Mouse (Mus musculus) 416B (cell line): Measurements from ENCODE around the gene Atp6v1g3.

Source experiments
- DNase-seq: peaks from one replicate; pipeline ENCODE4 v3.0.0; 2011; ENCODE audit warnings: low read depth

Atp6v1g3 gene

DNA sequence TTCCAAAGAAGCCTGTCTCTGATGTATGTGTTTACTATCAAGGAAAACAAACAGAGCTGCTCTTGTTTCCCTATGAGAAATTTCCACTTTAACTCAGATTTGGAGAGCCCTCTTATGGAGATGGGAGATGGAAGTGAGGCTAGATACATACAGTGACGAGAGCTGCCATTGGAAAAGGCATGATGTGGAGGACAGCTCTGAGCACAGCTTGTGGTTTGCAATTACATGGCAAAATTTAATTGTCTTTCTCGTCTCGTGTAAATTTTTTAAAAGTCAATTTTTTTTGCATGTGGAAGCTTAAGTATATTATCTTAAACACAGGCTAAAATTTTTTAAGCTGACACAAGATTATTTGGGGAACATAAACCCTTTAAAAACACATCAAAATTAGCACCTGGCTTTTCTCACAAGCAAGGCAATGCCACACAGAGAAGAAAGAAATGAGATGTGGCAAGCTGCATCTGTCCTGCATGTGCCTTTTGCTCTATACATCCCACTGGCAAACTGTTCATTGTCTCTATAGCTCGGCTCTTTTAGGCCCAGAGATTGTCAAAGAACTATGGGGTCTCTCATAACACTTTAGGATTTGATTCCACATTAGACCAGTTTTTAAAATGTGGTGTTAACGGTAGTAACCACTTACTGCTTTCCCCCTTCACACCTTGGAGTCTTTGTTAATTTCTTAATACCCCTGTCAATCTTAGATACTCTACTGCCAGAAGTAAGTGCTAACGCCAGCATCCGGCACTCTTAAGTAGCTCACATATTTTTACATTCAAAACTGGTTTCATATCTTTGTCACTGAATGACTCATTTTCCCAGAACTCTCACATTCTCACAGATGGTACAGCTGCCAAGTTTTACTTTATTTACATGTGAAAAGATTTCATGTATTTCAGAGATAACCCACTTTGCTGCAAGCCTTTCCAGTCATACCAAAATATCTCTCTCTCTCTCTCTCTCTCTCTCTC, 16.2 kb downstream of the Atp6v1g3 start:
- DNase-seq = peak; percentile 46

DNA sequence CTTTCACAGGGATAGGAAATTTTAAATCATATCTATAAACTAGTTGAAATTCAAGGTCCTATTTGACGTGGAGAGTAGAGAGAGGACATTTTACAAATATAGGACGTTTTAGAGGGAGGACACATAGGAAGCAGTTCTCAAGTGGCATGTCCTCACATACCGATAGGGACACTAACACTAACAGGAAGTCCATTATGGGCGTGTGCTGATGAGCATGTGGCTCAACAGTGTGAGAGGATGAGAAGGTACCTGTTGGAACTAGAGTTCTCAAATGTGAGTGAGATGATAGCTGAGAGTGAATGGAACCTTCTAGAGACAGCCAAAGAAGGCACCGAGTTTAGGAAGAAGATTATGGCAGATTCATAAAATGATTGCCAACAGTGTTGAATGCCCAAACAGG, 17.9 kb downstream of the Atp6v1g3 start:
- DNase-seq = no peak

DNA sequence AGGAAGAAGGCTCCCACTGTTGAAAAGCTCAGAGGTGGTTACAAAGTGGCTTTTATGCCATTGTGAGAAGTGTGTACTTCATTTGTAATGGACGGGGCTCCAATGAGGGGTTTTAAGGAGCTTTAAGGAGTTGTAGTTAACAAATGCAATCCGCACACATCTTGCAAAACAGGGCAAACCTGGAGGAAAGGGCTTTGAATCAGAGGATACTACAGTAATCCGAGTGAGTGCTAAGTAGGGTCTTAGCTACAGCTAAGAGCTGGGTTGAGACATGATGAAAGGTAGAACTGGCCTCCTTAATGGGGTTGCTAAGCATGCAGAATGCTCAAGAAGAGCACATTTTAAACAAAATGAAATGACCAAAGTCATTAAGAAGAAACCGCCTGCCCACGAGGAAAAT, 20.9 kb downstream of the Atp6v1g3 start:
- no peak for DNase-seq

DNA sequence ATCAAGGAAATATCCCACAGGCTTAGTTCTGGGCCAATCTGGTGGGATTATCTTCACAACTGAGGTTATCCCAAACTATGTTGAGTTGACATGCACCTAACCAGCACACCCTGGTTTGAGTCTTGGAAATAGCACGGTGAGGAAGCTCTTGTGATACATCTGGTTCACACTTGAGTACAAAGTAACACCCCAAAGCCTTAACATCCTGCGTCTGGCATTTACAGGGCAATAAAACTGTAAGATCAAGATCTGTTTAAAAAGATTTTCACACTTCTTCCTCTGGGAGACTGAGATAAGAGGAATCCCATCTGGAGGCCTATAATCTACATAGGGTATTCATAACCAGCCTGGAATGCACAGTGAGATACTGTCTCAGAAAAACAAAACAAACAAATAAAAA, 24.6 kb downstream of the Atp6v1g3 start:
- DNase-seq = no peak

DNA sequence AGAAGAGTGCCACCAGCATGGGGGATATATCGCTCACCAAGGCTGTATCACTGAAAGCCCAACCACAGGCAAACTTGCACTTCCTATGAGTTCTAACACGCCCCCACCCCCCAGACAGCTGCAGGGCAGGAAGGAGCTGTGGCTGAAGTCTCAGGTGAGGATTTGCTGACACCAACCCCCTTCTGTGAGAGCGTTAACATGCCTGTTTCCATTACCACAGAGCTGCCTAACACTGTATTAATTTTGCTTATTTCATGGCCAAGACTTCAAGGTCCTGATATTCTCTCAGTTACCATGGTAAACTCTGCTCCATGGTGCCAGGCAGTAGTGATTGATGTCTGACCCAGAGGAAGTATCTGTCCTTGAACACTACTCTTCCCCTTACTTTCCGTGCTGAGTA, 26.0 kb downstream of the Atp6v1g3 start:
- peak; percentile 46 for DNase-seq

DNA sequence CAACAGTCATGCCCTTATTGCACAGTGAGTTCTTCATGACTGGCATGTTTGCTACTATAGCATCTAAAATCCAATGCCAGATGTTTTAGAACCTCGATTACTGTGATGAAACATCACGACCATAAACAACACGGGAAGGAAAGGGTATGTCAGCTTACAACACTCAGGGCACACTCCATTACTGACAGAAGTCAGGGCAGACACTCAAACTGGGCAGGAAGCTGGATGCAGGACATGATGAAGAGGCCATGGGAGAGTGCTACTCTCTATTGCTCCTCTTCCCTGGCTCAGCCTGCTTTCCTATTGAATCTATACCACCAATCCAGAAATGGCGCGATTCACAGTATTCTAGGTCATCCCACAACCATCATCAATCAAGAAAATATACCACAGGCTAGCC, 28.4 kb downstream of the Atp6v1g3 start:
- no peak for DNase-seq

DNA sequence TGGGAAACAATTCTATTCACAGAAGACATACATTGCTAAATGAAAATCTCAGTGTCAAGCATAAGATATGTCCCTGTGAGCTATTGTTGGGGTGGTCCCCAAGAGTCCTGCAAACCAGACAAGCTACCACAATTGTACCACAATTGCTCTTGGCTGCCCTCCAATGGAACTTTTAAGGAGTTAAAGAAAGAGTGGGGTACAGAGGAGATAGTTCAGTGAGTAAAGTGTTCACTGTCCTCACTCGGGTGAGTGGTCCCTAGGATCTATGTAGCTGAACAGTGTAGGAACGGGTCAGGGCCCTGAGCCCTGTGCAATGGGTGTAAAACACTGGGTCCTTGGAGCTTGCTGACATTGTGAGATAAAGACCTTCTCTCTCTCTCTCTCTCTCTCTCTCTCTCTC, 29.2 kb downstream of the Atp6v1g3 start:
- DNase-seq = peak; percentile 38

DNA sequence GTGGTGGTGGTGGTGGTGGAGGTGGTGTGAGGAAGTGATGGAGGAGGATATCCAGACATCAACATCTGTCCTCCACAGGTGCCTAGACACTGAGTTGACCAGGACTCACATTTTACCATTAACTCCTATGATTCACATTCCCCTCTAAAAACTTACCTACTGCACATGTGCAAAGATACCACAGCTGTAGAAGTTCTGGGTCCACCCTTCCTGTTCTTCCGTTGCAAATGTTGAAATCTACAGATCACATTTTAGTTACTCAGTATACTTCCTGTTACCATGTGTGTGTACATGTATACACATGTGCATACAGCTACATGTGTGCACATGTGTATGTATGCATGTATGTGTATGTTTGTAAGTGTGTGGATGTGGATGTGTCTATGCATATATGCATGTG, 29.8 kb downstream of the Atp6v1g3 start:
- peak; percentile 63 for DNase-seq

DNA sequence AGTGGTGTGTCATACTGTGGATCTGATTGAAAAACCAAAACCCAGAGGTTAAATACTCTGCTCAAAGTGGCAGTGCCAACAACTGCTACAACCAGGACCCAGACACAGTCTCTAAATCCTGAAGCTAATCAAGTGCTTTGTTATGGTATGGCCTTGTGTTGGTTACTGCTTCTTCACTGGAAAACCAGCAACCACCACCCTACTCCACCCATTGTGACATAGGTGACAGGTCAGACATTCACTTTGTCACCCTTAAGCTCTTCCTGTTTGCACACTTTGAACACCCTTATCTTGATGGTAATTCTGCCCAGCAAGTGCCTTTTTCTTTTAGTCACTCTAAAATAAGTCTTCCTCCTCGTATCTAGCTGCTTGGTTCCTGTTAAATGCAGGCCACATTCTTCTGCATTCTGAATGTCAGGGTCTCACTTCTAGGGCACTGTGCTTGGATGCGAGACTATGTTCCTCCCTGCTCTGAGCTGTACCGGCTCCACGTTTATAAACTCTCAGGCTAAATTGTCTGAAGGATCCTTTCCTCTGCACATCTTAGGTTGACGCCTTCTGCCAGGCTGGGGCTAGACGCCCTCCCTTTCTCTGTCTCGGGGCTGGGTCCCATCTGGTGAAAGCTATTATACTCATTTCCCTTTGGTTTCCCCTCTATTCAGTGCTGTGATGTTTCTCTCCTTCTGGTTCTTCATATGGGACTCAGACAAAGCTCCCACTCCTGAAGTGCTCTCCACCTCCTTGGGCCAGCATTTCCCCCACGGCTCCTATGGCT, 30.8 kb downstream of the Atp6v1g3 start:
- DNase-seq = peak; percentile 68

DNA sequence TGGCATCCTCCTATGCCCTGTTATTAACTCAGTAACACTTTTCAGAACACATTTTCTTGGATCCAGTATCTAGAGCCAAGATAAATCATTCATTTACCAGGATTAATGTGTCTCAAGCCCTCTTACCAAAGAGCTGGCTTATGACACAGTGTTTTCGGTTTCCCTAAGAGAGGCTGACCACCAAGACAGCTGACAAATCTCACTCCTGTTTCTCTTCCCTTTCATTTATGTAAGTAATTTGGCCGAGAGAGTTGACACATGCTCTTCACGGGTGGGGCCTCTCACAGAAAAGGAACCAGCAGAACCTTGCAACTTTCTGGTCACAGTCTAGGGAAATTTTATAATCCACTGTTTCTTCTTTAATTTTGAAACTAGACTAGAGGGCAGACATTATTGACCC, 49.1 kb downstream of the Atp6v1g3 start:
- DNase-seq = peak; percentile 49

DNA sequence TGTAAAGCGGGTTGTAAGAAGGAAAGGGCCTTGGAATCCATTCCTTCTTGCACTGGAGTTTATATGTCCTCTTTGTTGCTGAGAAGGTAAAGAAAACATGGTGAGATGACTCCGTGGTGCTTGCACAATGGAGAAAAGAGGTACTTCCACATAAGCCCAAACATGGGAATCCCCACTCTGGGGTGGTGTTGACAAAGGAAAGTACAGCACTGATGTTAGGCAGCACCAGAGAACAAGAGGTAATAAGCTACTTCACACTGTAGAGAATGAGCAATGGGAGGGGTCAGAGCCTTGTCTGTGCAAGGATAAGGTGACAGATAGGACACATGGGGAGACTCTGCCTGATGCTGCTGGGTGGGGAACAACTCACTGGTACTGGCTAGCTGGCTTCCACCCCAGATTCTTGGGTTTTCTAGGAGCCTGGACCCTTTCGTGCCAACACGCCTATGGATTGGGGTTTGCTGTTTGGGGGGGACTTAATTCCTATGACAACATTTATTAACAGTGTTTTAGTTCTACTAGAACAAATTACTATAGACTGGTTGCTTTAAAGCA, 49.6 kb downstream of the Atp6v1g3 start:
- DNase-seq = peak; percentile 31

DNA sequence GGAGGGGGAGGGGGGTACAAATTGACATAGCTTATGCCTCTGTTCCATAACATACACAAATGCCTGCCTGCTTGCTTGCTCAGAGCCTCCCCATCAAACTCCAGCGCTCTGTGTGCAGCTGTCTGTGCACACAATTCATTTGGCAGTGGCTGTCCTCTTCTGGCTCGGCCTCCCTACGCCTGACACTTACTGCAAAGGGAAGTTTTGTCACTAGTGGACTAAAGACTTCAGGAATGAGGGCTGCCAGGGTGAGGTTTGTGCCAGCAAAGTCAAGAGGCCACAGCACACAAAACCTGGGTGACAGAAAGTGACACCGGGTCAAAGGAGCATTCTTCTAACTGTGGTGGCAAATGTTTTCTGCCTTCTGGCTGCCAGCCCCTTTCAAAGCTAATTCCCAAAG, 52.6 kb downstream of the Atp6v1g3 start:
- no peak for DNase-seq

DNA sequence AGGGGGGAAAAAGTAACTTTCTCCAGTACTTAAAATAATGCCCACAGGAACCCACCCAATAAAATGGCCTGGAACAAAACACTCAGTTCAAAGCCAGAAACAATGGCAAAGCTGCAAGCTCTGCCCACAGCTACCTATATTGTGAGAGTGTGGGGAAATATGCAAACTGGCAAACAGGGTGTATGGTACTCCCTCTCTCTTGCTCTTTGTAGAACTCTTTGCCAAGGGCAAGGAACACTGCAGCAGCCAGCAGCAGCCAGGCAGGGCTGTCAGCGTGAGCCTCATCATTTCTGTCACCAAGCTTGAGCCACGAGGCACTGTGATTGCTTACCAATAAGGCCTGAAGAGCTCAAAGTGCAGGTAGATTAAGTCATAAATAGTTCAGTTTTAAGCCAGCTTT, 53.0 kb downstream of the Atp6v1g3 start:
- DNase-seq = no peak

DNA sequence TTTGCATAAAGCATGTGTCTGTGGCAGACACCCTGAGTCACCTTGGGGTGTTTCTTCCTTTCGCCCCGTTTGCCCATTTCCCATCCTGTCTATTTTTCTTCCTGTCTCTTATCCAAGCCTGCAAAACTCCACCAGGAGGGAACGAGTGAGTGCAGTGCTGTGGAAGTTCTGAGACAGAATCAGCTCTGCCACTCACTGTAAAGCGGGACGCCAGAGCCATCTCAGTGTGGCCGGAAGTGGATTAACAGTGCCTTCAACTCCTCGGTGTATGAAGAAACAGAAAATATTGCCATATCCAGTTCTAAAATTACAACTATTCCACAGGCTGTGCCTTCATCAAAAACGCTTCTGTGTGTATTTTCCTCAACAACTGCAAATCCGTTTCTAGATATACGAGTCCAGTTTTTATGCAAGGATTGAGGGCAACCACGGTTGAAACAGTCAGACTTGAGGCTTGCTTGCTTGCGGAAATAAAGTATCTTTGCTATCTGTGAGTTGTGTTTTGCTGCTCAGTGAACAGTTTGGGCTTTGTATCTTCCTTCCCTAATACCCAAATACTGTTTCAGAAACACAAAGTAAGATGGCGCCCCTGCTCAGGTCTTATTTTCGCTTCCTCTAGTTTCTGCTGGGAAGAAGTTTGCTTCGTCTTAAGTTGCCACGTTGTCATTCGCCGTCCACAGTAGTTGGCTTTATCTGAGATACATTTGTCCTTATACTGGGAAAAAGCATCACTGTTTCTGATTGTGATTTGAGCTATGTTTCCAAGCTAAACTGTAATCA, 54.1 kb downstream of the Atp6v1g3 start:
- peak; percentile 85 for DNase-seq

DNA sequence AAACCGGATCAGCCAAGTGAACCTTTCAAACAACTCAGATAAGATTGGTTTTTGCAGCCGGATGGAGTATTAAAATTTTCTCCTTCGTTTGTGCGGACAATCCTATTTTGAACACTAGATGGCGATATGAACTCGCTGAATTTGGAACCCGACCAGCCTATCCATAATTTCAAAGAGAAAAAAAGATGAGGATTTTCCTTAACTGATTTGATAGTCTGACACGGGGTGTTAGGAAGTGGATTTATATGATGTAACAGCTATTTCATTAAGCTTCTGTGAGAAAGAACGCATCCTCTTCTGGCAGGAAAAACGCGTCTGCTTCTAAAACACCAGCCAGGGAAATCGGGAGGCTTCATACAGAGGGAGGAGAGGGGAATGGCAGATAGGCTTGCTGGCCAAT, 54.8 kb downstream of the Atp6v1g3 start:
- DNase-seq = peak; percentile 86

DNA sequence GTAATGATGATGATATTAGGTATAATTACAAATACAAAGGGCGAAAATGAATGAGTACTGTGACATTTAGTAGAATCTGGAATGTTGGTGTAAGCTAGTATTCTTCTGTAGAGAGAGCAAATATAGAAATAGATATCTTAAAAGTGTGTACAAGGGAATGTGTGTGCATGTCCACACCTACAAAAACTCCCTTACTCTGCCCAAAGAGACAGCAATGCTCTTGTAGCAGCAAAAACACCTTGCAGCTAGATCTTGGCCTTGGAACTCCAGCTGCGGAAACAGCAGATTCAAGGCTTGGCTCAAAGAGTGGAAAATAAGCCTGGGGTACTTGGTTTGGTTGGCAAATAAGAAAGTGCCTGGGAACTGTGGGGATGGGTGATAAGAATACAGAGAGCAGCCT, 57.0 kb downstream of the Atp6v1g3 start:
- DNase-seq = no peak

DNA sequence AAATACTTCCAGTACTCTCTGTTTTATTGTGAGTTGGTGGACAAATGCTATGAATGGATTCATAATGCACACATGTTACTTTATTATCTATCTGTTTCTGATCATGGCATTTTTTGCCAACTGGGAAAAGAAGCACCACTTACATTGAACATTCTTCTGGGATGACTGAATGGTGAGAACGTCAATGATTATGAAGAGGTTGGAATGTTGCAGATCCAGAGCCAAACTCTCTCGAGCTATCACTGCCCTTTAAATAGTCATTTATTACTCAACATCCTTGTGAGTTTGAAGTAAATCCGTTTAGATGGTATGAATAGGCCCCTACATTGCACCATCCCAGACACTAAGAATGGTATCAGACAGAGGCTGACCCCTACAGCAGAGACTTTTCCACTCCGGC, 58.1 kb downstream of the Atp6v1g3 start:
- no peak for DNase-seq

DNA sequence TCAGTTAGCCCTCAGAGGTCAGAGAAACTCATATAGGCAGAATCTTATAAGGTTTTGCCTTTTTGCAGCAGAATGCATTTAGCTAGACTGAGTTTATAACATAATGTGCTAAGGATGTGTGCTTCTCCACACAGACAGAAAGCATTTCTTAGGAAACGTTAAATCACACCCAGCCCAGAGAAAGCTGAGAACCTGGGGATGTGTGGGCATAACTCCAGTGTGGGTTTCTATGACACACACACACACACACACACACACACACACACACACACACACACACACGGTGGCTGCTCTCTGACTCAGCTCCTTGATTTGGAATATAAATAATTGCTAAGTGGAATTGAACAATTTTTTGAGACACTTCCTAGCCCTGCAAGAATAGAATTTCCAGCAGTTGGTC, 61.2 kb downstream of the Atp6v1g3 start:
- peak; percentile 51 for DNase-seq

DNA sequence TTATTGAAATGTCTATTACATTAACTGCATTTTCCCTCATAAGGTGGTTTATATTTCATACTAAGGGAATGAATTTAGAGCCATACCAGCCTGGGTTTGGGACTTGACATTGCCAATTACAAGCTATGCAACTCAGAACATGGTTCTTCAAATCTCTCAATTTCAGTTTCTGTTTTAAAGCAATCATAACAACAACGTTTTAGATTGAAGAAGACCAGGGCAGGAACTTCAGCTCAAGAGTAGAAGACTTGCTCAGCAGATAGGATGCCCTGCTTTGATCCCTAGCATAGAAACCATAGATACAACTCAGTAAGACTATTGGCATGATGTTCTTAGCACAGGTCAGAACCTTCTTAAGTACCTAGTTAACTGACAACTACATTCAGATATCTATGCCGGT, 63.9 kb downstream of the Atp6v1g3 start:
- DNase-seq = no peak
